Mouse (Mus musculus) limb, embryonic 12.5 days (tissue): ENCODE measurements around the gene Ppp2r5c. TPM values are rescaled to one million over a fixed set of nuclear protein-coding genes. Genes with fewer than 3 reads are reported as not detected.

ENCODE experiments used
- ATAC-seq: fragments of 200-750 bp; cut with Nextera tagmentation; 2 replicates; pipeline ENCODE4 v1.8.0; 2017; ENCODE audit warnings: low read depth, moderate TSS enrichment; ENCODE audit not compliant: insufficient number of reproducible peaks, insufficient read depth, low FRiP score, low TSS enrichment
- H3K27ac ChIP-seq: fragments of 300-500 bp; sonication (generic); 2 replicates; pipeline ENCODE4 v1.5.1; 2016; ENCODE audit warnings: mild to moderate bottlenecking, moderate library complexity
- H3K27me3 ChIP-seq: fragments of 300-500 bp; sonication (generic); 2 replicates; pipeline ENCODE4 v1.6.1; 2016; ENCODE audit warnings: mild to moderate bottlenecking, moderate library complexity
- H3K36me3 ChIP-seq: fragments of 300-500 bp; sonication (generic); 2 replicates; pipeline ENCODE4 v1.6.1; 2016; ENCODE audit warnings: mild to moderate bottlenecking, moderate library complexity
- H3K4me1 ChIP-seq: fragments of 300-500 bp; sonication (generic); replicated peaks from 2 replicates; pipeline ENCODE4 v1.6.1; 2016
- H3K4me2 ChIP-seq: fragments of 300-500 bp; sonication (generic); 2 replicates; pipeline ENCODE4 v1.6.1; 2016; ENCODE audit warnings: mild to moderate bottlenecking, moderate library complexity
- H3K4me3 ChIP-seq: fragments of 300-500 bp; sonication (generic); replicated peaks from 2 replicates; pipeline ENCODE4 v1.5.1; 2016; ENCODE audit warnings: mild to moderate bottlenecking
- H3K9ac ChIP-seq: fragments of 300-500 bp; sonication (generic); replicated peaks from 2 replicates; pipeline ENCODE4 v1.6.1; 2016; ENCODE audit warnings: mild to moderate bottlenecking, moderate library complexity
- H3K9me3 ChIP-seq: fragments of 300-500 bp; sonication (generic); 2 replicates; pipeline ENCODE4 v1.6.1; 2016; ENCODE audit warnings: mild to moderate bottlenecking, moderate library complexity
- WGBS: fragments of 180-500 bp; shearing (Covaris S2); methylation state at CpG from one replicate; pipeline ENCODE4 v1.1.7; 2016; 5-methylcytosine and 5-hydroxymethylcytosine counted together
- polyA plus RNA-seq: library from polyadenylated mRNA; unstranded; fragments of >200 nt; fragmentation: Nextera tagmentation; extraction: Ambion mirVana; gene quantifications from 2 replicates; pipeline ENCODE4 v1.2.1, GENCODE M21; 2016

Gene Ppp2r5c
- polyA plus RNA-seq, 1 experiment from 2014 or later, result 153 TPM

DNA sequence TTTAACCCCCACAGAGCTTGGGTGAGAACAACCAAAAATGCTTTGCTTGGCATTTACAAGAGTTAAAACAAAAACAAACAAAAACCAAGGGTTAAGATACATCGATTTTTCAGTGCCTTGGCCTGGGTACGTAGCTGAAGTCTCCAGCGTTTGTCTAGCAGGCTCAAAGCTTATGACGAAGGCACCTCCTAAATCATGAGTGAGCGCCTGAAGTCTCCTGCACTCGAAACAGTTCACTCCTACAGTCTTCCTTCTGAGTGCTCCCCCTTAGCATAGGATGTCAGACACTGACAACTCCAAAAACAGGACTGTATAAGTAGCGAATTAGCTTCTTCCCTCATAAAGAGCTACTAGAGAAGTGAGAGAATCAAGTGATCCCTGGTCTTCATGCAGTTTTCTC is 1.1 kb upstream of the Ppp2r5c start:
- H3K4me2 ChIP-seq, result peak overlapping the region; percentile 85
- no peaks in the 10 kb centered on the region; the same call in 1 of the 2 replicates for H3K4me1 ChIP-seq
- H3K9ac ChIP-seq, result peak overlapping the region; percentile 47; the same call in 1 of the 2 replicates
- peaks cover 7% of the 10 kb centered on the region; the same call in 1 of the 2 replicates for H3K36me3 ChIP-seq
- peaks cover 25% of the 10 kb centered on the region for H3K27me3 ChIP-seq
- 0 out of 2 replicates have a peak, but pooled peaks cover under 1% of the 10 kb centered on the region for H3K9me3 ChIP-seq
- WGBS, result 31% methylated on average over 7 of the region's 7 CpGs
- peak overlapping the region; percentile 87 for H3K4me3 ChIP-seq
- H3K27ac ChIP-seq, result peak overlapping the region; percentile 93
- no peak for ATAC-seq

DNA sequence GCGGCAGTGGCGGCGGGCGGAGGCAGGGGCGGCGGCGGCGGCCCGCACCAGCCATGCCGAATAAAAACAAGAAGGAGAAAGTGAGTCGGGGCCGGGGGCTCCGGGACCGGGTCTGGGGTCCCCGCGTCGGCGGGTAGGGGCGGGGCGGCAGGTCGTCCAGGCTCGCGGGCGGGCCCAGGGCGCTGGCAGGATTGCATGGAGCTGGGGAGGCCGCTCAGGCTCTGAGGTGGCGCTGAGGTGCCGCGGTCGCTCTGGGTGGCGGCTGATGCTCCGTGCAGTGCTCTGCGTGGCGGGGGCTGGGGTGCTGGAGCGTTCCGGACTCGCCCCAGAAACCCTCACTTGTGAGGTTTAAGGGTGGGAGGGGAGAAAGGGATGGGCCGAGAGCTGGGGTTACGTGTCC is 386 bp downstream of the Ppp2r5c start:
- H3K36me3 ChIP-seq, result peaks cover 11% of the 10 kb centered on the region; the same call in 1 of the 2 replicates
- under 1% methylated on average over 30 of the region's 39 CpGs for WGBS
- H3K4me3 ChIP-seq, result peak overlapping the region; percentile 87
- no peaks in the 10 kb centered on the region for H3K9me3 ChIP-seq
- H3K27ac ChIP-seq, result peak overlapping the region; percentile 70
- H3K4me1 ChIP-seq, result no peaks in the 10 kb centered on the region; the same call in 1 of the 2 replicates
- H3K4me2 ChIP-seq, result peak overlapping the region; percentile 85
- peak; percentile 28; the same call in 1 of the 2 replicates for ATAC-seq
- peak overlapping the region; percentile 85 for H3K9ac ChIP-seq
- H3K27me3 ChIP-seq, result peaks cover 25% of the 10 kb centered on the region

DNA sequence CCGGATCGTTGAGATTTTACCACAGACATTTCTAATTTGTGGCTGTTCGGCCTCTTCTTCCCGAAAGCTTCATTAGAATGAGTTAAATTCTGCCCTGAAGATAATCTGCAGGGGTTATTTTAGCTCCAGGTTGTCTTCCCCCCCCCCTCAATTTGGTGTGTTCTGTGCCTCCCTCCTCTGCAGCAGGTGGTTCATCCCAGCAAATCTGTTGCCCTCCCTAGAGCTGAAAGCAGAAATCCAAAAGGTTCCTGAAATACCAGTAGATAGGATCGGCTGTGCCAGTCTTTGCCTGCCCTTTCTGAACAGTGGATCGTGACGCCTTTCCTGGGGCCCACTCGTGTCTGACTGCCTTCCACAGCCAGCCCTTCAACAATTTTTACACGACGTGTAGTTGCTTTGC is 1.8 kb downstream of the Ppp2r5c start:
- peaks cover 11% of the 10 kb centered on the region; the same call in 1 of the 2 replicates for H3K36me3 ChIP-seq
- no peak overlapping the region for H3K27ac ChIP-seq
- 83% methylated on average over 10 of the region's 10 CpGs for WGBS
- no peak for ATAC-seq
- H3K27me3 ChIP-seq, result peaks cover 14% of the 10 kb centered on the region; the same call in 1 of the 2 replicates
- no peak overlapping the region for H3K9ac ChIP-seq
- H3K4me2 ChIP-seq, result no peak overlapping the region
- H3K4me1 ChIP-seq, result no peaks in the 10 kb centered on the region; the same call in 1 of the 2 replicates
- H3K4me3 ChIP-seq, result no peak overlapping the region
- no peaks in the 10 kb centered on the region for H3K9me3 ChIP-seq

DNA sequence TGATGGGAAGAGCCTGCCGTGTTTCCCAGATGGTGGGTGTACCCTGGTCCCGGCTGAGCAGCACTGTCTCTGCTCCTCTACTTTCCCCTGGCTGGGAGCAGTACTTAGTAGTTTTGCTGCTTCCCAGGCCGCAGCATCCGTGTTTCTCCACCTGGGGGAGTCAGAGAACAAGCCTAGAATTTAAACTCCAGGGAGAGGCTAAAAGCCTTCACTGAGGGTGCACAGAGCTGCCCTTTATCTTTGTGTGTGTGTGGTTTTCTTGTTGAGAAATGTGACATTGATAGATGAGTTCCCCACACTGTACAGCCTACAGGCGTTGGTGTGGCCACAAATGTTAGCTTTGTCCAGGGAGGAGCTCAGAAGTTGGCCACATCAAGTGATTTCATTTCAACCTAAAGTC is 7.3 kb downstream of the Ppp2r5c start:
- peaks cover 11% of the 10 kb centered on the region; the same call in 1 of the 2 replicates for H3K36me3 ChIP-seq
- H3K4me2 ChIP-seq, result no peak overlapping the region
- WGBS, result 12% methylated on average over 5 of the region's 5 CpGs
- H3K27ac ChIP-seq, result no peak overlapping the region
- no peak overlapping the region for H3K4me3 ChIP-seq
- ATAC-seq, result no peak
- H3K9me3 ChIP-seq, result no peaks in the 10 kb centered on the region
- no peaks in the 10 kb centered on the region for H3K27me3 ChIP-seq
- no peak overlapping the region for H3K9ac ChIP-seq
- no peaks in the 10 kb centered on the region for H3K4me1 ChIP-seq

DNA sequence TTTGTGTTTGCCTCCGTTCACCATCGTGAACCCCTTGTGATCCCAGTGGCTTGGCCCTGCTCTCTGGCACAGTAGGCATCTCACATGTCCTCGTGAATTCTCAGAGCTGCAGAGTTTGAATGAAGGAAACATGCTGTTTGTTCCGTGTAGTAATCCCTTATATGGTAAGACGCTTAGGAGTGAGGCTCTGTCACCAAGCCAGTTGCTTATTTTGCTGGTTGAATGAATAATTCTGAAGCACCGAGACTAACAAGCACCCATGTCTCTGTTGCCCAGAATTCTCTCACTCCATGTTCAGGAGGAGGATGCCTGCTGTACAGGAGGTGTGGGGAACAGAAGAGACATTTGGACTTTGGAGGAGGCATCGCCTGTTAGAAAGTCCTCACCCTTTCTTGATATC is 9.1 kb downstream of the Ppp2r5c start:
- Histone ChIP-seq H3K9ac (no peak overlapping the region), H3K27me3 (no peaks in the 10 kb centered on the region), H3K9me3 (no peaks in the 10 kb centered on the region), H3K4me1 (no peaks in the 10 kb centered on the region), H3K4me2 (no peak overlapping the region), H3K4me3 (no peak overlapping the region), H3K36me3 (peaks cover 4% of the 10 kb centered on the region; the same call in 1 of the 2 replicates), H3K27ac (no peak overlapping the region)
- 83% methylated on average over 7 of the region's 7 CpGs for WGBS
- no peak for ATAC-seq

DNA sequence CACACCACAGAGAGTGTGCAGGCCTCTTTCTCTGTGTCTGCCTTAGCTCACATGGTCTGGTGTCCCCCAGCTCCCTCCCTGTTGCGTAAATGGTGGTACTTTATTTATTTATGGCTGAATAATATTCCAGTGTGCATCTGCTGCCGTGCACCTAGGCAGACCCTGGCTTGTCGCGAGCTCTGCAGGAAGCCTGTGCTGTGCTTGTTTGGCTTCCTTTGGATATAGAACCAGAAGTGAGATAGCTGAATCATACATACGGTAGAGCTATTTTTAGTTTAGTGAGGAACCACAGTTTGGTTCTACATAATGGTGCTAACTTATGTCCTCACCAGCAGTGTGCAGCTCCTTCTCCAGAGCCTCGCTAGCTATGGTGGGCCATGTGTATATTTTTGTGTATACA is 11.7 kb downstream of the Ppp2r5c start:
- peaks cover 5% of the 10 kb centered on the region; the same call in 1 of the 2 replicates for H3K36me3 ChIP-seq
- no peaks in the 10 kb centered on the region for H3K27me3 ChIP-seq
- H3K9ac ChIP-seq, result no peak overlapping the region
- no peak overlapping the region for H3K4me3 ChIP-seq
- H3K4me2 ChIP-seq, result no peak overlapping the region
- 90% methylated on average over 6 of the region's 6 CpGs for WGBS
- no peaks in the 10 kb centered on the region for H3K4me1 ChIP-seq
- no peaks in the 10 kb centered on the region for H3K9me3 ChIP-seq
- H3K27ac ChIP-seq, result no peak overlapping the region
- no peak for ATAC-seq

DNA sequence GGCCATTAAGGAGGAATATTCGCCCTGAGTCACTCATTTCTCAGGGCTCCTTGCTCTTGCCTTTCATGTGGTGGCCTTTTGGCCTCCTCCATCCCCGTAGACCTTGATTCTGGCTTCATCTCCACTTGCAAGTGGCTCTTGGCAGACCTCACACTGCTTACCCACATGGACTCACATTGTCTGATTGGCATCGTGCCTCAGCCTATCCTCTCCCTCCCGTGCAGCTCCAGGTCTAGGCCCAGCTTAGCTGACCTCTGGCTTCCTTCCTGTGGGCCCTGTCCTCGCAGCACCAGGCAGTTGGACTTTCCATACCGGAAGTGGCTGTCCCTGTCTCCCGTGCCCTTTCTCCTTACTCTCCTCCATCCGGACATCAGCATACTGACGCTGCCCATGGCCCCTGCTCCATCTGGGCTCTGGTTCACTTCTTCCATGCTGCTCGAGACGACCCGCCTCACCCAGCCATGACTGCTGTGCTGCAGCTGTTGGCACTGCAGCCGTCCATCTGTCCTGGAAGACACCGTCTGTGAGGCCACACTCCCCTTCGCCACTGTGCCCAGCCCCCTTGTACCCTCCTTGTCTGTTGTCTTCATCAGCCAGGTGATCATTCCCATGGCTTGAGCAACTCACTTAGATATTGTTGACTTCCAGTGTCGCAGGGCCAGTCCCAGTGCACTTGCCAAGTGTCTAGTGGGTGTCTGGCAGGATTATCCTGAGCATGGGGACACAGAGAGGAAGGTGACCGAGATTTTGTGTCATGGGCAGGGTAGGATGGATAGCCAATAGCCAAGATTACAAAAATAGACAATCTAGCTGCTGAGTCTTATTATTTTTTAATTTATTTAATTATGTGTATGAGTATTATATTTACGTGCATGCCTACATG is 13.7 kb downstream of the Ppp2r5c start:
- no peak for ATAC-seq
- Histone ChIP-seq H3K4me1 (no peaks in the 10 kb centered on the region), H3K27me3 (no peaks in the 10 kb centered on the region), H3K4me2 (no peak overlapping the region), H3K27ac (no peak overlapping the region), H3K9ac (no peak overlapping the region), H3K36me3 (peaks cover 5% of the 10 kb centered on the region; the same call in 1 of the 2 replicates), H3K4me3 (no peak overlapping the region), H3K9me3 (no peaks in the 10 kb centered on the region)
- WGBS, result 84% methylated on average over 18 of the region's 18 CpGs

DNA sequence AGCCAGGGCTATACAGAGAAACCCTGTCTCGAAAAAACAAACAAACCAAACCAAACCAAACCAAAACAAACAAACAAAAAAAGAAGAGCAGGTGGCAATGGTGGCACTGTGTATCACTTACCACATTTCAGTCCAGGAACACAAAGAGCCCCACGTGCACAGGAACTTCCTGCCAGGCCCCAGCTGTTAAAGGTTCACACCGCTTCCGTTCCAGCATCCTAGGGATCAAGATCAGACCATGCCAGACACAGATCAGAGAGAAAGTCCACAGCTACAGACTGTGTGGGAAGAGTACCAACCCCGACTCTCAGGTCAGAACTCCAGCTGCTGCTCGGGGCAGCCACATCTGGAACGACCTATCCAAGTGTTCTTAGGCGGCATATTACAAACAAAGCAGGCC is 16.8 kb downstream of the Ppp2r5c start:
- Histone ChIP-seq H3K9me3 (no peaks in the 10 kb centered on the region), H3K36me3 (peaks cover 21% of the 10 kb centered on the region), H3K4me2 (no peak overlapping the region), H3K9ac (no peak overlapping the region), H3K4me1 (no peaks in the 10 kb centered on the region), H3K27ac (no peak overlapping the region), H3K4me3 (no peak overlapping the region), H3K27me3 (no peaks in the 10 kb centered on the region)
- no peak for ATAC-seq
- 62% methylated on average over 8 of the region's 8 CpGs for WGBS

DNA sequence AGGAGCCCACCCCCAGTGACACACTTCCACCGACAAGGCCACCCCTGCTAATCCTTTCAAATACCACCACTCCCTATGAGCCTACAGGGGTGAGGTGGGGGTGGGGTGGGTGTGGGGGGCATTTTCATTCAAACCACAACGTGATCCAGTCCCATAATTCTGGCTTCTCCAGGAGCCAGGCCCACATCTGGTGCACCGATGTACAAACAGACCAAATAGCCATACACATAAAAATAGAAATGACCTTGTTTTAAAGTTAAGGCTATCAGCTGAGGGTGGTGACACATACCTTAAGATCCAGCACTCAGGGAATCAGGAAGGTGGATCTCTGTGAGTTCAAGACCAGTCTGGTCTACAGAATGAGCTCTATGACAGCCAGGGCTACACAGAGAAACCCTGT is 24.5 kb downstream of the Ppp2r5c start:
- no peaks in the 10 kb centered on the region for H3K4me1 ChIP-seq
- ATAC-seq, result no peak
- no peak overlapping the region for H3K4me2 ChIP-seq
- no peaks in the 10 kb centered on the region for H3K9me3 ChIP-seq
- H3K9ac ChIP-seq, result no peak overlapping the region
- no peaks in the 10 kb centered on the region for H3K27me3 ChIP-seq
- 74% methylated on average over 3 of the region's 3 CpGs for WGBS
- H3K4me3 ChIP-seq, result no peak overlapping the region
- H3K36me3 ChIP-seq, result peaks cover 38% of the 10 kb centered on the region
- H3K27ac ChIP-seq, result no peak overlapping the region

DNA sequence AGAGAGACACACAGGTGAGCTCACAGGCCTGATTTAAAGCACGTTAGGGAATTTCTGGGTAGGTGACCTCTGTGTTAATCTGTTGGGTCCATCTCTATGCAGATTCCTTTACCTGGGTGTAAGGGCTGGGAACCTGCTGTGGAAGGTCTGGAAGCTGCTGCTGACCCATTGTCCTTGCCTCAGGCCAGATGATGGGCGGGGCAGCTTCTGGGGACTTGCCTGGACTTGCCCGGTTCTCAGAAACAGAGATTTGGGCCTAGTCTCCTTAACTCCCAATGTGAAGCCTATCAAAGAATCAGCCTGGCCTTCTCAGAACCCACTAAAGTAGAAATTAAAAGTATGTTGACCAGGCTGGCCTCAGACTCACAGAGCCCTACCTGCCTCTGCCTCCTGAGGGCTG is 25.3 kb downstream of the Ppp2r5c start:
- no peak overlapping the region for H3K4me2 ChIP-seq
- H3K9me3 ChIP-seq, result no peaks in the 10 kb centered on the region
- no peak overlapping the region for H3K27ac ChIP-seq
- WGBS, result 88% methylated on average over 3 of the region's 3 CpGs
- no peaks in the 10 kb centered on the region for H3K4me1 ChIP-seq
- H3K36me3 ChIP-seq, result peaks cover 33% of the 10 kb centered on the region; the same call in 1 of the 2 replicates
- no peak for ATAC-seq
- H3K9ac ChIP-seq, result no peak overlapping the region
- no peaks in the 10 kb centered on the region for H3K27me3 ChIP-seq
- H3K4me3 ChIP-seq, result no peak overlapping the region

DNA sequence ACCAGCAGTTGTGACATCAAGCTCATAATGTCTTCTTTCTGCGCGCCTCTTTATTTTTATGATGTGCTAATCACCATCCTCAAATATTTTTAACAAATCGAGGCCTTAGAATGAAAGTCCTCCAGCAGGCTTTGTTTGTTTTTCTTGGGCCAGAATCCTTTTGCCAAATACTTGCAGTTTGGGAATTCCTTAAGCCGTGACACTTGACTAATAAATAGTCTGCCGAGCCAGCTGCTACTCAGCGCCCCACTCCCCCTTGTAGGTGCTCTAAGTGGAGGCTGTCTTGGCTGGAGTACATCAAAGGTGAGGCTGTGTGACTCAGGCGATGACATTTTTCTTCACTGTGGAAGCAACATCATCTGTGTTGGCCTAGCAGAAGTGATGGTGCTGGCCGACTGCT is 27.6 kb downstream of the Ppp2r5c start:
- no peaks in the 10 kb centered on the region for H3K4me1 ChIP-seq
- no peak for ATAC-seq
- peaks cover 18% of the 10 kb centered on the region; the same call in 1 of the 2 replicates for H3K36me3 ChIP-seq
- WGBS, result 53% methylated on average over 8 of the region's 8 CpGs
- H3K4me2 ChIP-seq, result no peak overlapping the region
- H3K4me3 ChIP-seq, result no peak overlapping the region
- H3K27ac ChIP-seq, result no peak overlapping the region
- H3K9me3 ChIP-seq, result no peaks in the 10 kb centered on the region
- H3K9ac ChIP-seq, result no peak overlapping the region
- H3K27me3 ChIP-seq, result no peaks in the 10 kb centered on the region; the same call in 1 of the 2 replicates
